Mouse (Mus musculus) heart, adult 2 months (tissue): ENCODE measurements around the gene Tnfsf13.

Source experiments
- CTCF ChIP-seq: fragments of 200-600 bp; IDR thresholded peaks from 2 replicates; pipeline ENCODE4 v1.8.1; 2022; ENCODE audit warnings: antibody characterized with exemption, mild to moderate bottlenecking, moderate library complexity
- POLR2A ChIP-seq: fragments of 200-500 bp; IDR thresholded peaks from 2 replicates; pipeline ENCODE4 v1.6.1; 2011; ENCODE audit warnings: mild to moderate bottlenecking, low read depth, low read length, control low read depth; ENCODE audit not compliant: insufficient read depth

- no peak for TF ChIP-seq CTCF
- TF ChIP-seq POLR2A = no peak
Observed at GRCm38 (mm10) chr11:69718661-69719060, 33.1 kb upstream of the Tnfsf13 start.
